Mouse (Mus musculus): ENCODE data around the gene Tgm2. TPM values are rescaled to one million over a fixed set of nuclear protein-coding genes. Genes with fewer than 3 reads are reported as not detected.
A peak's percentile ranks its signal among the peaks of the same experiment; 100 is the strongest.

Tgm2 gene
- polyA plus RNA-seq, 1 experiment from 2014 or later: 97.0 TPM

- DNase-seq (ENCODE audit: low spot score) (no peak), ATAC-seq (no peak)
- TF ChIP-seq EP300 (IDR thresholded peaks at IDR 0.05): no peak
- no peak for TF ChIP-seq CTCF (IDR thresholded peaks at IDR 0.05)
- peaks cover 11% of the 10 kb centered on the region for H3K4me1 ChIP-seq (ENCODE audit: insufficient read depth, low read depth, low read length)
- H3K9ac ChIP-seq (replicated peaks; ENCODE audit: low read depth): no peak overlapping the region
- no peaks in the 10 kb centered on the region for H3K27me3 ChIP-seq (replicated peaks; ENCODE audit: insufficient read depth, low read length)
- H3K9me3 ChIP-seq (ENCODE audit: low read length): no peaks in the 10 kb centered on the region
- H3K36me3 ChIP-seq (ENCODE audit: insufficient read depth, low read length): 0 out of 2 replicates have a peak, but pooled peaks cover 5% of the 10 kb centered on the region
- no peak overlapping the region for H3K4me3 ChIP-seq (ENCODE audit: low read depth, low read length)
- no peak overlapping the region for H3K27ac ChIP-seq (ENCODE audit: low read length)
- no peak overlapping the region for H3K4me2 ChIP-seq (replicated peaks; ENCODE audit: low read depth, low read length)
These were observed 77.7 kb downstream of the Tgm2 start for GRCm38 (mm10) chr2:158068444-158068971.

DNA sequence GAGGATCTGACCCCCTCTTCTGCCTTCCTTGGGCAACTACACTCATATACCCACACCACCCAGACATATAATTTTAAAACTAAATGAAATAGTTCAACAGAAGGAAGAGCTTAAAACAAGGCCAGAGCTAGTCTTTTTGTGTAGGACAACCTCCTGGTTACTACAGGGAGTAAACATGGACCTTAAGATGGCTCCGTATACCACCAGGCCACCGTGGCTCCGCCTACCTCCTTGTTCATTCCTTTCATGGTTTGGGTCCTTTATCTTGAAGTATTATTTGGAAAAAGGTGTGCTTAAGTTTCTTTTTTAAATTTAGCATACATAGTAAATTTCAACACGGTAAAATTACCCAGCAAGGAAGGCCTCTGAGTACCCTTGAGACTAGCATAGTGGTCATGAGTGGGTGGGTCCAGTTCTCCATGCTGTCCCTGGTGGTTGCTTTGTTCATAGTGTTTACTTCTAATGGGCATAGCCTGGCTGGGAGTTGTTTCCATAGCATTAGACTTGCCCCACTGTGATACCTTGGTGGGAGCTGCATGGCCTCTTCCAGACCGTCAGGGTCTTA, 78.9 kb downstream of the Tgm2 start:
- Histone ChIP-seq H3K4me3 (ENCODE audit: low read depth, low read length) (no peak overlapping the region), H3K9ac (replicated peaks; ENCODE audit: low read depth) (no peak overlapping the region), H3K27ac (ENCODE audit: low read length) (peak overlapping the region; percentile 55; the same call in 1 of the 2 replicates), H3K4me2 (replicated peaks; ENCODE audit: low read depth, low read length) (no peak overlapping the region), H3K27me3 (replicated peaks; ENCODE audit: insufficient read depth, low read length) (no peaks in the 10 kb centered on the region), H3K4me1 (ENCODE audit: insufficient read depth, low read depth, low read length) (peaks cover 11% of the 10 kb centered on the region), H3K9me3 (ENCODE audit: low read length) (no peaks in the 10 kb centered on the region), H3K36me3 (ENCODE audit: insufficient read depth, low read length) (0 out of 2 replicates have a peak, but pooled peaks cover 5% of the 10 kb centered on the region)
- WGBS: 77% methylated on average over 5 of the region's 5 CpGs
- DNase-seq (ENCODE audit: low spot score): peak; percentile 78
- peak; percentile 84 for ATAC-seq
- TF ChIP-seq CTCF (IDR thresholded peaks at IDR 0.05) (peak; percentile 50), EP300 (IDR thresholded peaks at IDR 0.05) (peak; percentile 71)

GRCm38 (mm10) chr2:158066456-158066855, 79.8 kb downstream of the Tgm2 start:
- Histone ChIP-seq H3K9ac (replicated peaks; ENCODE audit: low read depth) (no peak overlapping the region), H3K27me3 (replicated peaks; ENCODE audit: insufficient read depth, low read length) (no peaks in the 10 kb centered on the region), H3K4me1 (ENCODE audit: insufficient read depth, low read depth, low read length) (peaks cover 6% of the 10 kb centered on the region), H3K27ac (ENCODE audit: low read length) (0 out of 2 replicates have a peak overlapping the region, but pooled peaks have one; percentile 55), H3K4me3 (ENCODE audit: low read depth, low read length) (no peak overlapping the region), H3K36me3 (ENCODE audit: insufficient read depth, low read length) (peaks cover 5% of the 10 kb centered on the region; the same call in 1 of the 2 replicates), H3K4me2 (replicated peaks; ENCODE audit: low read depth, low read length) (no peak overlapping the region), H3K9me3 (ENCODE audit: low read length) (no peaks in the 10 kb centered on the region)
- TF ChIP-seq CTCF (IDR thresholded peaks at IDR 0.05) (no peak), EP300 (IDR thresholded peaks at IDR 0.05) (no peak)
- ATAC-seq: no peak
- DNase-seq (ENCODE audit: low spot score): no peak

Other genes starting within 250 kb of the Tgm2 start
- gene Vstm2l, start 231.8 kb downstream of the Tgm2 start, polyA plus RNA-seq (2015; fragmentation: Nextera tagmentation; extraction: Ambion mirVana): not detected in 2 replicates
- 8.1 and 8.6 TPM in 2 replicates for gene Tti1, start 118.0 kb downstream of the Tgm2 start, polyA plus RNA-seq (2015; fragmentation: Nextera tagmentation; extraction: Ambion mirVana)
- 23.4 and 23.8 TPM in 2 replicates for gene Rprd1b, start 117.9 kb downstream of the Tgm2 start, polyA plus RNA-seq (2015; fragmentation: Nextera tagmentation; extraction: Ambion mirVana)
- 0.85 and 0.87 TPM in 2 replicates for gene D630003M21Rik, start 82.8 kb upstream of the Tgm2 start, polyA plus RNA-seq (2015; fragmentation: Nextera tagmentation; extraction: Ambion mirVana)
- not detected in 2 replicates for gene Bpi, start 111.7 kb upstream of the Tgm2 start, polyA plus RNA-seq (2015; fragmentation: Nextera tagmentation; extraction: Ambion mirVana)
- 42.1 and 56.8 TPM in 2 replicates for gene Lbp, start 160.1 kb upstream of the Tgm2 start, polyA plus RNA-seq (2015; fragmentation: Nextera tagmentation; extraction: Ambion mirVana)
- 6.1 and 6.2 TPM in 2 replicates for gene Snhg11, start 229.2 kb upstream of the Tgm2 start, polyA plus RNA-seq (2015; fragmentation: Nextera tagmentation; extraction: Ambion mirVana)